Mouse (Mus musculus): ENCODE results near the gene Bmper. TPM values are rescaled to one million over a fixed set of nuclear protein-coding genes. Genes with fewer than 3 reads are reported as not detected.

The Bmper gene
- polyA plus RNA-seq, 1 experiment from 2014 or later, result 7.8 TPM

DNA sequence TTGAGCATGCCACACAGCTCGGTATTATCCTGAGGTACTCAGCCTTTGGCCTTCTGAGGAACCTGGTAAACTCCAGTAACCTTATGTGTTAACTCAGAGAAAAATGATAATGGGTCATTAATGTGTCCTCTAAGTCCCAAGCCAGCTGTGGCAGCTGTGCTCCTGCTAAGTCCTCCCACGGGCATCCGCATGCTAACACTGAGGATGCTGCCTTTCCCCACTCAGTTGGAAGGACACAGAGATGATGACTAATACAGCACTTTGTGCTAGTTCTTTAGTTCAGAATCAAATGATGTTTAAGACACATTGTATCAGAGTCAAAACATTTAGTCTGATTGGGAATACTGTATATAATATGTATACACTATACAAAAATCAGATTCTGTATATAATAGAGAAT, 39.0 kb downstream of the Bmper start:
- WGBS, result 87% methylated on average over 3 of the region's 3 CpGs
- no peak for ATAC-seq (replicated peaks; ENCODE audit: insufficient number of reproducible peaks, insufficient read depth, low FRiP score, low read depth)
- H3K27ac ChIP-seq, result no peak overlapping the region

DNA sequence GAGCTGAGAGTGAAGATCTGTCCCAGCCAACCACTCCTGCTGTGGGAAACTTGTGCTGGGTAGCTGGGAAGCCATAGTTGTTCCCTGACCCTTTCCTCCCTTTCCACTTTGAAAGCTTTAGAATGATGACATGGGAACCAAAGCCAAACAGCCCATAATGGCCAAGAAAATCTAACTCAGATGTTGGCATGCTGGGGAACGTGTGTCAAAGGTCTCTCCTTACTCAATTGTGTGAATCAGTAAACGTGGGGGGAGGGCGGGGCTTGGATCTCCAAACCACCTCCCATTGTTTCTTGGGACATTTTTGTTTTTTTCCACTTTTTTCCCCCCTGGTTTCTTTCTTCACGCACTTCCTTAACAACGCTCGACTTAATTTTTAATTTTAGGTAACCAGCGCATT, 40.0 kb downstream of the Bmper start:
- no peak overlapping the region for H3K27ac ChIP-seq
- no peak for ATAC-seq (replicated peaks; ENCODE audit: insufficient number of reproducible peaks, insufficient read depth, low FRiP score, low read depth)
- no peak overlapping the region for H3K9ac ChIP-seq
- H3K4me2 ChIP-seq, result no peak overlapping the region
- H3K9me3 ChIP-seq (replicated peaks), result no peaks in the 10 kb centered on the region
- 81% methylated on average over 7 of the region's 7 CpGs for WGBS
- no peaks in the 10 kb centered on the region; the same call in 1 of the 2 replicates for H3K4me1 ChIP-seq (replicated peaks)
- no peaks in the 10 kb centered on the region for H3K36me3 ChIP-seq
- H3K27me3 ChIP-seq, result no peaks in the 10 kb centered on the region
- no peak overlapping the region for H3K4me3 ChIP-seq

More for the DNA sequence above, 39.0 kb downstream of the Bmper start:
- H3K4me1 ChIP-seq (replicated peaks), result no peaks in the 10 kb centered on the region
- no peaks in the 10 kb centered on the region for H3K36me3 ChIP-seq
- H3K9me3 ChIP-seq (replicated peaks), result no peaks in the 10 kb centered on the region
- H3K27me3 ChIP-seq, result no peaks in the 10 kb centered on the region
- no peak overlapping the region for H3K4me3 ChIP-seq
- no peak overlapping the region for H3K4me2 ChIP-seq
- H3K9ac ChIP-seq, result no peak overlapping the region

DNA sequence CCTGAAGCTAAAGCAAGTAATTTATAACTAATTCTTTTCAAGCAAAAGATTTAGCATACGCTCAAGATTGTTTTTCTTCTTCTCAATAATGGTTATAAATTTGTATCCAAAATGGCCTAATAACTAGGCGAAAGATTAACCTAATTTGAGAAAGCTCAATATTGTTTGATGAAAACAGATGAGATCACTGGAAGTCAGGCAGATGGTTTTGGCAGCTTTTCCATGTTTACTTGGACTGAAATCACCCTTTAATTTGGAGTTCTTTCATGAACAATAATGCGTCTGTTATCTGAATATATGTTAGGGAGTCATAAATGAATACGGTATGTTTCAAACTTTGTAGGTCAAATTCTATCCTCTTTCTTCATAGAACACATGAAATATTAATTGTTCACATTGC, 41.6 kb downstream of the Bmper start:
- Histone ChIP-seq H3K4me3 (no peak overlapping the region), H3K27me3 (no peaks in the 10 kb centered on the region), H3K9ac (no peak overlapping the region), H3K36me3 (no peaks in the 10 kb centered on the region), H3K9me3 (replicated peaks) (no peaks in the 10 kb centered on the region), H3K4me2 (no peak overlapping the region), H3K27ac (no peak overlapping the region), H3K4me1 (replicated peaks) (peaks cover 3% of the 10 kb centered on the region; the same call in 1 of the 2 replicates)
- ATAC-seq (replicated peaks; ENCODE audit: insufficient number of reproducible peaks, insufficient read depth, low FRiP score, low read depth), result no peak
- WGBS, result 80% methylated on average over 4 of the region's 4 CpGs

DNA sequence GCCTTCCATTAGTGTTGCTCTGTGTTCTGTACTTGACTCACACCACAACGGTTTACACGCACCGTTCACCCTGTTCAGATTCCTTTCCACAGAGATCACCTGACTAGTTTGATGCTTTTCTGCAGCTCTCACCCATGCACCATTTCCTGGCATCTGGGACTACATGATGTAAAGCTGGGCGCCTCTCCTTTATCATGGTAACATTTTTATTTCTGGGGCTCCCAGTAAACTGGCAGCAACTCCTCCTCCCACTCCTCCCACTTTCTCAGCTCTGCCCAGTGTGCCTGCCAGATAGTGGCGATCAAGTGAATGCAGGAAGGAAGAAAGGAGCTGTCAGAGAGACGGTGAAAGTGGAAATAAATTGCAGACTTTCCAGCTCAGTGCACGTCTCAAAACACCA, 45.7 kb downstream of the Bmper start:
- Histone ChIP-seq H3K27me3 (no peaks in the 10 kb centered on the region), H3K4me3 (no peak overlapping the region), H3K9ac (no peak overlapping the region), H3K27ac (peak overlapping the region; percentile 52), H3K4me1 (replicated peaks) (peaks cover 3% of the 10 kb centered on the region; the same call in 1 of the 2 replicates), H3K36me3 (no peaks in the 10 kb centered on the region), H3K9me3 (replicated peaks) (no peaks in the 10 kb centered on the region), H3K4me2 (peak overlapping the region; percentile 27)
- WGBS, result 27% methylated on average over 7 of the region's 7 CpGs
- ATAC-seq (replicated peaks; ENCODE audit: insufficient number of reproducible peaks, insufficient read depth, low FRiP score, low read depth), result peak; percentile 62; the same call in 1 of the 2 replicates

DNA sequence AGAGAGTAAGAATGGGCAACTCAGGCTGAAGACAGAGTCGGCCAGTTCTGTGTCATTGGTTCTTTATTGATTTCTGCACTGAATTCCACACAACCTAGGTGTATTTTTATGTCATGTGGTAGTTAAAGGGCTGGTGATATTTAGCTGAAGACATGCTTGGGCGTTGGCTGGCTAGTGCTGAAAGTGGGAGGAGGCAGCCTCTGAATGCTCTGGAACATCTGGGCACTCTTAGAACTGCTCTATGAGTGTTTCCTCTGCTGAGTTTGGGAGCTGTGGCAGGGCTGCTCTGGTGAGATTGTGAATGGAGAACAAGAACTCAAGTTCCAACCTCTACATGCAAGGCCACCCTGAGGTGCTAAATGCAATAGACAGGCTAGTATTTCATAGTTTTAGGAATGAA, 46.2 kb downstream of the Bmper start:
- H3K4me2 ChIP-seq, result peak overlapping the region; percentile 27
- H3K27me3 ChIP-seq, result no peaks in the 10 kb centered on the region
- peaks cover 3% of the 10 kb centered on the region; the same call in 1 of the 2 replicates for H3K4me1 ChIP-seq (replicated peaks)
- H3K9me3 ChIP-seq (replicated peaks), result no peaks in the 10 kb centered on the region
- H3K27ac ChIP-seq, result 0 out of 2 replicates have a peak overlapping the region, but pooled peaks have one; percentile 52
- H3K4me3 ChIP-seq, result no peak overlapping the region
- 42% methylated on average over 2 of the region's 2 CpGs for WGBS
- ATAC-seq (replicated peaks; ENCODE audit: insufficient number of reproducible peaks, insufficient read depth, low FRiP score, low read depth), result no peak
- no peak overlapping the region for H3K9ac ChIP-seq
- H3K36me3 ChIP-seq, result no peaks in the 10 kb centered on the region

DNA sequence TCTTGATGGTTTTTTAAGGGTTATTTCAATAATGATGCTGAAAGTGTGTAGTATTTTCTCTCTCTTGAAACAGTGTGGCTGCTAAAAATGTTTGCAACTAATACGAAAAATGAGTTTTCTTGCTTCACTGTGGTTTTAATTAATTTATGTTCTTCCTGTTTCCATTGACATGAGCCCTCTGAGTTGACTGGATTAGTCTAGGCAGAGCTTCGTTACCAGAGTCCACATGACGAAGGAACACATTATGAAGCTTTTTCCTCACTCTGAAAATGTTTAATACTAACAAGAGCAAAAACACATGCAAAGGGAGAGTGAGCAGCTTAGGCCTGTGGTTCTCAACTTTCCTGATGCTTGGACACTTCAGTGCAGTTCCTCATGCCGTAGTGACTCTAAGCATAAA, 53.4 kb downstream of the Bmper start:
- ATAC-seq (replicated peaks; ENCODE audit: insufficient number of reproducible peaks, insufficient read depth, low FRiP score, low read depth), result no peak
- Histone ChIP-seq H3K9me3 (replicated peaks) (no peaks in the 10 kb centered on the region), H3K4me1 (replicated peaks) (no peaks in the 10 kb centered on the region), H3K9ac (no peak overlapping the region), H3K27me3 (no peaks in the 10 kb centered on the region), H3K4me2 (no peak overlapping the region), H3K27ac (no peak overlapping the region), H3K36me3 (no peaks in the 10 kb centered on the region), H3K4me3 (no peak overlapping the region)
- WGBS, result 83% methylated on average over 4 of the region's 4 CpGs

DNA sequence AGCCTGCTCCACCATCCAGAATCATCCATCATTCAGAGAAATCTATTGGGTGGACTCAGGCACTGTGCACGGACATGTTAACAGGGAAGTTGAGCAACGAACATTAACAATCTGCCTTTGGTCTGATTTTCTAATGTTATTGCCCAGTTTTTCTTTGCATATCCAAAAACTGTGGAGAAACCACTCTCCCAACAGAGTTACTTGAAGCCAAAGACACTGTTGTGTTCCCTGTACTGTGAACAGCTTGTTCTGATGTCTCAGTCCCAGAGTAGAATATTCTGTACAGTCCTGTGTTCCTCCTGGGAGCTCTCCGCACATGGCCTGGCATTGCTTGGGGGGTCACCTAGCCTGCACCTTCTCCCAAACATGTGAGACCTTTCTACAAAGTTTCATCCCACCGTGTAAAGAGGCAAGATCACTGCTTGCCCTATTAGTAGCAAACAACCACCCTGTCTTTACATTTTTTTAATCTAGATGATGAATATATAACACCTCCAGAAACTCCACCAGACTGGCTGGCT, 62.1 kb downstream of the Bmper start:
- Histone ChIP-seq H3K27me3 (no peaks in the 10 kb centered on the region), H3K9ac (no peak overlapping the region), H3K4me3 (no peak overlapping the region), H3K4me2 (no peak overlapping the region), H3K27ac (no peak overlapping the region), H3K4me1 (replicated peaks) (no peaks in the 10 kb centered on the region), H3K36me3 (no peaks in the 10 kb centered on the region), H3K9me3 (replicated peaks) (no peaks in the 10 kb centered on the region)
- 74% methylated on average over 4 of the region's 4 CpGs for WGBS
- ATAC-seq (replicated peaks; ENCODE audit: insufficient number of reproducible peaks, insufficient read depth, low FRiP score, low read depth), result no peak

DNA sequence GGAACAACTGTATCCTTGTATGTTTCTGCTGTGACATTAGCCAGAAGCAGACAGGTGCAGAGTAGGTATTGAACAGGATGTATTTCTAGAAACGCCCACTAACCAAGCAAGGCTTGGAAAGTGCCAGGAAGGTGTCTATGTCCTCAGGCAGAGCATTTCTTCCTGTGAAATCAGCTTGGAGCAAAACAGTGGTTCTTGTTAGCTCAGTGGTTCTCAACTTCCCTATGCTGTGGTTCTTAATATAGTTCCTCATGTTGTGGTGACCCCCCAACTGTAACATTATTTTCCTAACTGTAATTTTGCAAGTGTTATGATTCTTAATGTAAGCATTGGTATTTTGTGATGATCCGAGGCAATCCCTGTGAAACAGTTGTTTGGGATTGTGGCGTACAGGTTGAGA, 70.7 kb downstream of the Bmper start:
- Histone ChIP-seq H3K4me1 (replicated peaks) (no peaks in the 10 kb centered on the region; the same call in 1 of the 2 replicates), H3K4me2 (no peak overlapping the region), H3K27me3 (no peaks in the 10 kb centered on the region), H3K36me3 (no peaks in the 10 kb centered on the region), H3K27ac (no peak overlapping the region), H3K4me3 (no peak overlapping the region), H3K9me3 (replicated peaks) (no peaks in the 10 kb centered on the region), H3K9ac (no peak overlapping the region)
- WGBS, result 86% methylated on average over 3 of the region's 3 CpGs
- ATAC-seq (replicated peaks; ENCODE audit: insufficient number of reproducible peaks, insufficient read depth, low FRiP score, low read depth), result no peak

DNA sequence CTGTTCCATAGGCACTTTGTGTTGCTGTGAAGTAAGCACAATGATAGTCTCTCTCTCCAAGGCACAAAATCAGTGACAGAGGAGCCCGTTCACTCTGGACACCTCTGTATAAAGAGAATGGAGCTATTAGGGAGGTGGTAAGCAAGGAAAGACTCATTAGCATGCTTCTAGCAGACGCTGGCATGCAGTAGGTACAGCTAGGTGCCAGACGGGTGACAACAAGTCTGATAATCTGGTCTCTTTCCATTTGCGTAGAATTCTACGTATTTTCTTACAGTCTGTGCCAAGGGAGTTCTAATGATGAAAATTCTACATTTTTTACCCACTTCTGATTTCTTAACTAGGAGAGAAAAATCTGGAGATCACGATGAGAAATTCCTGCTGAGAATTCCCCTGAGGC, 72.7 kb downstream of the Bmper start:
- no peak overlapping the region for H3K4me3 ChIP-seq
- no peaks in the 10 kb centered on the region for H3K36me3 ChIP-seq
- H3K27me3 ChIP-seq, result no peaks in the 10 kb centered on the region
- no peaks in the 10 kb centered on the region; the same call in 1 of the 2 replicates for H3K4me1 ChIP-seq (replicated peaks)
- no peaks in the 10 kb centered on the region for H3K9me3 ChIP-seq (replicated peaks)
- ATAC-seq (replicated peaks; ENCODE audit: insufficient number of reproducible peaks, insufficient read depth, low FRiP score, low read depth), result no peak
- no peak overlapping the region for H3K4me2 ChIP-seq
- 75% methylated on average over 6 of the region's 6 CpGs for WGBS
- H3K27ac ChIP-seq, result no peak overlapping the region
- no peak overlapping the region for H3K9ac ChIP-seq

DNA sequence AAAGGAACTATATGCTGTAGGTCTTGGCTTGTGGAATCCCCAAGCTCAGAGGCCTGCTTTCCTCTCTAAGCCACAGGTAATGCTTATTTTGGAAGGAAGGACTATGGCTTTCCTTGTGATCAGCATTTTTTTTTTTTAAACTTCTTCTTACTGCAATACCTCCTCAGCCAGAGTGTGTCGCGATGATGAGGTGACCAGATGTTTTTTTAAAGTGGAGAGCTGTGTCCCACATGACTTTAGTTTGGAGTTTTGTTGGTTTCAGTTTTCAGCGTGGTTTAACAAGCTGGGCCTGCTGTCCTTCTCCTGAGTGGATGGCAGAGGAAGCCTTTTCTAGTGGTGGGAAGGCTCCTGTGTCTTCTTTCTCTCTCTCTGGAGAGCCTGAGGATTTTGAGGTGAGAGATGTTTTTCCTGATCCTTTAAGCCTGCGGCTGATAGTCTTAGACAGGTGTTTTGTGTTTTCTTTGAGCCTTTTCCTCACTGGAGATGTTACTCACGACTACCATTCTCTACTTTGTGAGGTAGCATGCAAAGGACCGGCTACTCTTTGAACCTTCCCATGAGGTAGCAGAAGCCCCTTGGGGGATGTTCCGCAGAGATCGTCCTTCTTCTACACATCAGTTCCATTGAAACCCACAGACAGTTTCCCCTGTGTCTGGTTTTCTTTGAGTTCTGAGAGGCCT, 74.8 kb downstream of the Bmper start:
- H3K27me3 ChIP-seq, result no peaks in the 10 kb centered on the region
- WGBS, result 75% methylated on average over 8 of the region's 8 CpGs
- H3K4me2 ChIP-seq, result no peak overlapping the region
- H3K9me3 ChIP-seq (replicated peaks), result no peaks in the 10 kb centered on the region
- H3K4me3 ChIP-seq, result no peak overlapping the region
- no peaks in the 10 kb centered on the region; the same call in 1 of the 2 replicates for H3K4me1 ChIP-seq (replicated peaks)
- H3K27ac ChIP-seq, result no peak overlapping the region
- H3K36me3 ChIP-seq, result no peaks in the 10 kb centered on the region
- no peak overlapping the region for H3K9ac ChIP-seq
- ATAC-seq (replicated peaks; ENCODE audit: insufficient number of reproducible peaks, insufficient read depth, low FRiP score, low read depth), result no peak

DNA sequence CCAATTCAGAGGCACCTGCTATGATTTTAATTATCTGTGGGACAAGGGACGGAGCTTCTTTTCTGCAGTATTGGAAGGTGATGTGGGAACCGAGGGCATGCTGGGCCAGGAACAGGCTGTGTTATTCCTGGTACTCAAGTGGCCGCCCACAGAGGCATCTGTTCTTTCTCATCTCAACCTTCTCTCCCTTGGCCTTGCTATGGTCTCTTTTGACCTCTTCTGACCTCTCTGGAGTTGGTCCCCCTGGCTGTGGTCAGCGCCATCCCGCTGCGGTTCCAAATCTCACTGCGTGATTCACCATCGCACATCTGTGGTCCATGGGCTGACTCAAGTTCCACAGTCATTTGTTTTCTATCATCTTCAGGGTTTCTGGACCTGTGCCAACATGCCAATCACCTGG, 77.5 kb downstream of the Bmper start:
- Histone ChIP-seq H3K27me3 (no peaks in the 10 kb centered on the region), H3K4me1 (replicated peaks) (no peaks in the 10 kb centered on the region; the same call in none of the 2 replicates), H3K9me3 (replicated peaks) (no peaks in the 10 kb centered on the region), H3K36me3 (no peaks in the 10 kb centered on the region), H3K9ac (no peak overlapping the region), H3K4me3 (no peak overlapping the region), H3K4me2 (no peak overlapping the region), H3K27ac (no peak overlapping the region)
- ATAC-seq (replicated peaks; ENCODE audit: insufficient number of reproducible peaks, insufficient read depth, low FRiP score, low read depth), result 0 out of 2 replicates have a peak, but pooled peaks have one; percentile 27
- 50% methylated on average over 8 of the region's 8 CpGs for WGBS

DNA sequence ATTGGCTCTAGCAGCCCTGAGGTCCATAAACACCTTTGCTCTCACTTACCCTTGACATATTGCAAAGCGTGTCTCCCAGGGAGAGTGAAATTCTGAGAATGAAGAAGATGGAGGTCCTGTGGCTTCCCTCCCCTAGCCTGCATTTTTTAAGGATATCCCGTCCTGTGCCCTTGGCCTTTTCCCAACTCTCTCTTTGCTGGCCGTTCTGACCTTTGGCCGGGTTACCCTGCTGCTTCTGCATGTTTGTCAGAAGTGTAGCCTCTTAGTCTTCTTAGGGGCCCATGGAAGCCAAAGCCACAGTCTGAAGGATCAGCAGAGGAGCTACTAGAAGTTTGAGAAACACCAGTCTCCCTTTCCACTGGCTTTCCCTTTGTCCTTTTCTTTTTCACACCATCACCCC, 82.8 kb downstream of the Bmper start:
- Histone ChIP-seq H3K27me3 (no peaks in the 10 kb centered on the region), H3K4me1 (replicated peaks) (peaks cover 3% of the 10 kb centered on the region; the same call in 1 of the 2 replicates), H3K4me2 (no peak overlapping the region), H3K27ac (no peak overlapping the region), H3K4me3 (no peak overlapping the region), H3K9me3 (replicated peaks) (no peaks in the 10 kb centered on the region), H3K36me3 (no peaks in the 10 kb centered on the region), H3K9ac (no peak overlapping the region)
- 62% methylated on average over 4 of the region's 4 CpGs for whole genome bisulfite sequencing
- ATAC-seq (replicated peaks; ENCODE audit: insufficient number of reproducible peaks, insufficient read depth, low FRiP score, low read depth), result no peak
